Mouse (Mus musculus) liver, embryonic 11.5 days (tissue): ENCODE data around the gene Tns1. TPM values are rescaled to one million over a fixed set of nuclear protein-coding genes. Genes with fewer than 3 reads are reported as not detected.
A peak's percentile ranks its signal among the peaks of the same experiment; 100 is the strongest.

ENCODE experiments used
- ATAC-seq: fragments of 200-750 bp; cut with Nextera tagmentation; replicated peaks from 2 replicates; pipeline ENCODE4 v1.8.0; 2017; ENCODE audit warnings: moderate number of reproducible peaks, mild to moderate bottlenecking, moderate TSS enrichment, moderate library complexity; ENCODE audit not compliant: low FRiP score
- DNase-seq: peaks from one replicate; pipeline ENCODE4 v3.0.0-alpha.2; 2017; ENCODE audit warnings: low spot score
- H3K27ac ChIP-seq: fragments of 300-500 bp; sonication (generic); 2 replicates; pipeline ENCODE4 v1.5.1; 2014; ENCODE audit warnings: mild to moderate bottlenecking, low read depth, low read length, control low read depth
- H3K27me3 ChIP-seq: fragments of 300-500 bp; sonication (generic); replicated peaks from 2 replicates; pipeline ENCODE4 v1.6.1; 2014; ENCODE audit warnings: low read length, mixed read lengths; ENCODE audit not compliant: control insufficient read depth, insufficient read depth
- H3K36me3 ChIP-seq: fragments of 300-500 bp; sonication (generic); 2 replicates; pipeline ENCODE4 v1.6.1; 2014; ENCODE audit warnings: mild to moderate bottlenecking, low read length, moderate library complexity, mixed read lengths; ENCODE audit not compliant: control insufficient read depth, insufficient read depth
- H3K4me1 ChIP-seq: fragments of 300-500 bp; sonication (generic); replicated peaks from 2 replicates; pipeline ENCODE4 v1.6.1; 2014; ENCODE audit warnings: low read length, mixed read lengths; ENCODE audit not compliant: control insufficient read depth, insufficient read depth
- H3K4me2 ChIP-seq: fragments of 300-500 bp; sonication (generic); 2 replicates; pipeline ENCODE4 v1.6.1; 2014; ENCODE audit warnings: mild to moderate bottlenecking, control low read depth, moderate library complexity
- H3K4me3 ChIP-seq: fragments of 300-500 bp; sonication (generic); 2 replicates; pipeline ENCODE4 v1.5.1; 2014; ENCODE audit warnings: low read depth, low read length, control low read depth
- H3K9ac ChIP-seq: fragments of 300-500 bp; sonication (generic); 2 replicates; pipeline ENCODE4 v1.6.1; 2014; ENCODE audit warnings: low read depth, low read length, control low read depth
- H3K9me3 ChIP-seq: fragments of 300-500 bp; sonication (generic); 2 replicates; pipeline ENCODE4 v1.6.1; 2016; ENCODE audit warnings: low read length, inconsistent platforms, mixed read lengths; ENCODE audit not compliant: control insufficient read depth
- WGBS: fragments of 180-500 bp; shearing (Covaris S2); extraction: QIAGEN DNeasy Blood & Tissue Kit; methylation state at CpG from one replicate; pipeline ENCODE4 v1.1.7; 2014; 5-methylcytosine and 5-hydroxymethylcytosine counted together
- polyA plus RNA-seq: library from polyadenylated mRNA; unstranded; fragments of >200 nt; fragmentation: Nextera tagmentation; extraction: Ambion mirVana; gene quantifications from 2 replicates; pipeline ENCODE4 v1.2.1, GENCODE M21; 2014

The Tns1 gene
- polyA plus RNA-seq, 1 experiment from 2014 or later, result 19.4 TPM

- DNase-seq, result no peak
- Histone ChIP-seq H3K4me3 (no peak overlapping the region), H3K4me2 (no peak overlapping the region), H3K4me1 (0 out of 2 replicates have a peak, but pooled peaks cover 3% of the 10 kb centered on the region), H3K36me3 (no peaks in the 10 kb centered on the region), H3K27ac (0 out of 2 replicates have a peak overlapping the region, but pooled peaks have one; percentile 2), H3K9me3 (no peaks in the 10 kb centered on the region), H3K9ac (no peak overlapping the region), H3K27me3 (0 out of 2 replicates have a peak, but pooled peaks cover 3% of the 10 kb centered on the region)
- 29% methylated on average over 7 of the region's 7 CpGs for WGBS
- no peak for ATAC-seq
These were observed 70.2 kb downstream of the Tns1 start for GRCm38 (mm10) chr1:74054007-74054406.

- Histone ChIP-seq H3K36me3 (no peaks in the 10 kb centered on the region), H3K9ac (no peak overlapping the region), H3K9me3 (no peaks in the 10 kb centered on the region), H3K27ac (no peak overlapping the region), H3K4me1 (0 out of 2 replicates have a peak, but pooled peaks cover 3% of the 10 kb centered on the region), H3K4me3 (no peak overlapping the region), H3K27me3 (0 out of 2 replicates have a peak, but pooled peaks cover 3% of the 10 kb centered on the region), H3K4me2 (no peak overlapping the region)
- whole genome bisulfite sequencing, result 51% methylated on average over 2 of the region's 2 CpGs
- DNase-seq (no peak), ATAC-seq (no peak)
These were observed 71.2 kb downstream of the Tns1 start for GRCm38 (mm10) chr1:74053068-74053467.

GRCm38 (mm10) chr1:74051349-74051748 is 72.9 kb downstream of the Tns1 start:
- no peaks in the 10 kb centered on the region for H3K9me3 ChIP-seq
- H3K27ac ChIP-seq, result no peak overlapping the region
- DNase-seq, result no peak
- no peak overlapping the region for H3K4me3 ChIP-seq
- H3K9ac ChIP-seq, result no peak overlapping the region
- 0 out of 2 replicates have a peak, but pooled peaks cover 3% of the 10 kb centered on the region for H3K4me1 ChIP-seq
- WGBS, result 31% methylated on average over 2 of the region's 2 CpGs
- H3K27me3 ChIP-seq, result 0 out of 2 replicates have a peak, but pooled peaks cover 3% of the 10 kb centered on the region
- no peak for ATAC-seq
- no peak overlapping the region for H3K4me2 ChIP-seq
- no peaks in the 10 kb centered on the region for H3K36me3 ChIP-seq

- H3K27ac ChIP-seq, result no peak overlapping the region
- H3K36me3 ChIP-seq, result no peaks in the 10 kb centered on the region
- H3K27me3 ChIP-seq, result 0 out of 2 replicates have a peak, but pooled peaks cover 3% of the 10 kb centered on the region
- DNase-seq, result no peak
- H3K4me3 ChIP-seq, result no peak overlapping the region
- no peaks in the 10 kb centered on the region for H3K9me3 ChIP-seq
- no peak overlapping the region for H3K9ac ChIP-seq
- H3K4me2 ChIP-seq, result no peak overlapping the region
- H3K4me1 ChIP-seq, result 0 out of 2 replicates have a peak, but pooled peaks cover 3% of the 10 kb centered on the region
- 65% methylated on average over 17 of the region's 17 CpGs for WGBS
- no peak for ATAC-seq
These were observed 74.8 kb downstream of the Tns1 start for GRCm38 (mm10) chr1:74049430-74049829.

GRCm38 (mm10) chr1:74047722-74048121 is 76.5 kb downstream of the Tns1 start:
- Histone ChIP-seq H3K27me3 (0 out of 2 replicates have a peak, but pooled peaks cover 3% of the 10 kb centered on the region), H3K9ac (no peak overlapping the region), H3K36me3 (no peaks in the 10 kb centered on the region), H3K9me3 (no peaks in the 10 kb centered on the region), H3K4me1 (peaks cover 17% of the 10 kb centered on the region), H3K4me3 (no peak overlapping the region), H3K27ac (no peak overlapping the region), H3K4me2 (no peak overlapping the region)
- no peak for ATAC-seq
- WGBS, result 70% methylated on average over 6 of the region's 6 CpGs
- no peak for DNase-seq

GRCm38 (mm10) chr1:74047311-74047710 is 76.9 kb downstream of the Tns1 start:
- no peak overlapping the region for H3K9ac ChIP-seq
- H3K9me3 ChIP-seq, result no peaks in the 10 kb centered on the region
- H3K27ac ChIP-seq, result no peak overlapping the region
- H3K4me3 ChIP-seq, result no peak overlapping the region
- H3K4me2 ChIP-seq, result no peak overlapping the region
- DNase-seq, result no peak
- ATAC-seq, result no peak
- 79% methylated on average over 2 of the region's 2 CpGs for WGBS
- 0 out of 2 replicates have a peak, but pooled peaks cover 3% of the 10 kb centered on the region for H3K27me3 ChIP-seq
- H3K4me1 ChIP-seq, result peaks cover 21% of the 10 kb centered on the region
- H3K36me3 ChIP-seq, result no peaks in the 10 kb centered on the region

- DNase-seq, result no peak
- no peak overlapping the region for H3K4me3 ChIP-seq
These were observed 79.2 kb downstream of the Tns1 start for GRCm38 (mm10) chr1:74045034-74045433.

GRCm38 (mm10) chr1:74044421-74044820 is 79.8 kb downstream of the Tns1 start:
- no peak overlapping the region for H3K27ac ChIP-seq
- H3K4me2 ChIP-seq, result no peak overlapping the region
- ATAC-seq, result no peak
- 50% methylated on average over 1 of the region's 1 CpGs for WGBS
- DNase-seq, result no peak
- no peaks in the 10 kb centered on the region for H3K9me3 ChIP-seq
- H3K9ac ChIP-seq, result no peak overlapping the region
- no peaks in the 10 kb centered on the region for H3K27me3 ChIP-seq
- H3K4me3 ChIP-seq, result no peak overlapping the region
- no peaks in the 10 kb centered on the region for H3K36me3 ChIP-seq
- H3K4me1 ChIP-seq, result peaks cover 32% of the 10 kb centered on the region

More at GRCm38 (mm10) chr1:74045034-74045433, 79.2 kb downstream of the Tns1 start:
- ATAC-seq, result no peak
- Histone ChIP-seq H3K27ac (no peak overlapping the region), H3K27me3 (no peaks in the 10 kb centered on the region), H3K4me1 (peaks cover 32% of the 10 kb centered on the region), H3K9me3 (no peaks in the 10 kb centered on the region), H3K36me3 (no peaks in the 10 kb centered on the region), H3K4me2 (no peak overlapping the region), H3K9ac (no peak overlapping the region)
- WGBS, result 77% methylated on average over 2 of the region's 2 CpGs

- 0 out of 2 replicates have a peak, but pooled peaks cover under 1% of the 10 kb centered on the region for H3K27me3 ChIP-seq
- H3K4me3 ChIP-seq, result no peak overlapping the region
- DNase-seq, result no peak
- 34% methylated on average over 4 of the region's 4 CpGs for WGBS
- no peak overlapping the region for H3K9ac ChIP-seq
- 0 out of 2 replicates have a peak overlapping the region, but pooled peaks have one; percentile 41 for H3K27ac ChIP-seq
- H3K9me3 ChIP-seq, result no peaks in the 10 kb centered on the region
- ATAC-seq, result peak; percentile 44
- H3K4me1 ChIP-seq, result peaks cover 32% of the 10 kb centered on the region
- no peak overlapping the region for H3K4me2 ChIP-seq
- H3K36me3 ChIP-seq, result no peaks in the 10 kb centered on the region
These were observed 80.6 kb downstream of the Tns1 start for GRCm38 (mm10) chr1:74043584-74044105.
